ENCODE assay signal across 7 mouse cellular contexts in genomic region chr7:34393215-34393614, GRCm38 (mm10). TPM values are rescaled to one million over a fixed set of nuclear protein-coding genes. Genes with fewer than 3 reads are reported as not detected.
DNase-seq lines count a peak whose midpoint lies in the region; ATAC-seq and TF ChIP-seq lines count a peak whose summit lies in the region.

Gene Lsm14a (minus strand): TSS chr7:34393315.

- no peaks in the 10 kb centered on the region for H3K27me3 ChIP-seq in C2C12 (ENCODE audit: control insufficient read depth, insufficient read depth, insufficient read length)
- no peaks in the 10 kb centered on the region for H3K27me3 ChIP-seq in forebrain, embryonic 14.5 days (replicated peaks; ENCODE audit: control insufficient read depth, insufficient read depth, low read length)
- no peaks in the 10 kb centered on the region for H3K27me3 ChIP-seq in hindbrain, embryonic 12.5 days
- H3K27me3 ChIP-seq in liver, embryonic 14.5 days (ENCODE audit: control insufficient read depth, insufficient read depth, low read length): no peaks in the 10 kb centered on the region

- H3K27ac ChIP-seq in ES-E14 (ENCODE audit: insufficient read depth, low read depth, low read length, poor library complexity, severe bottlenecking): no peak within 1 kb of the TSS
- no peak within 1 kb of the TSS for H3K27ac ChIP-seq in forebrain, embryonic 14.5 days (ENCODE audit: low read depth, low read length)
- H3K27ac ChIP-seq in hindbrain, embryonic 12.5 days: no peak within 1 kb of the TSS
- no peak within 1 kb of the TSS for H3K27ac ChIP-seq in liver, embryonic 14.5 days

- TF ChIP-seq EP300 in liver, embryonic 14.5 days (IDR thresholded peaks at IDR 0.05; ENCODE audit: low read depth): no peak

- H3K4me1 ChIP-seq in ES-E14 (ENCODE audit: control insufficient read depth in 2 of 2, insufficient read depth in 2 of 2, low read length in 2 of 2, poor library complexity in 1 of 2): 0 out of 4 replicates have a peak, but pooled peaks cover 0 to 2% of the 10 kb centered on the region in 2 experiments
- H3K4me1 ChIP-seq in forebrain, embryonic 14.5 days (ENCODE audit: control insufficient read depth, insufficient read depth, low read length): peaks cover 5% of the 10 kb centered on the region
- H3K4me1 ChIP-seq in hindbrain, embryonic 12.5 days: peaks cover 13% of the 10 kb centered on the region
- peaks cover 0 to 11% of the 10 kb centered on the region in 2 experiments; a peak in 3 of 4 replicates for H3K4me1 ChIP-seq in liver, embryonic 14.5 days (replicated peaks; ENCODE audit: control insufficient read depth in 2 of 2, insufficient read depth in 2 of 2, low read length in 1 of 2)

- H3K79me2 ChIP-seq in C2C12 (ENCODE audit: control insufficient read depth, insufficient read depth): peaks cover 21% of the 10 kb centered on the region

- no peak within 1 kb of the TSS for H3K4me2 ChIP-seq in forebrain, embryonic 14.5 days (ENCODE audit: low read length)
- H3K4me2 ChIP-seq in hindbrain, embryonic 12.5 days (replicated peaks): no peak within 1 kb of the TSS
- H3K4me2 ChIP-seq in liver, embryonic 14.5 days (ENCODE audit: low read depth): no peak within 1 kb of the TSS

- in situ Hi-C loops in ES-E14 (cut with MboI; ENCODE audit: low sequenced_read_pairs in 2 of 2, unreplicated experiment in 2 of 2): no loop called here

- H3ac ChIP-seq in C2C12 (ENCODE audit: control insufficient read depth, insufficient read length, low read depth): no peak within 1 kb of the TSS

- no peaks in the 10 kb centered on the region for H3K9me3 ChIP-seq in ES-E14 (ENCODE audit: control insufficient read depth, insufficient read depth, low read depth, low read length)
- no peaks in the 10 kb centered on the region for H3K9me3 ChIP-seq in forebrain, embryonic 14.5 days (replicated peaks; ENCODE audit: control insufficient read depth, low read length)
- H3K9me3 ChIP-seq in hindbrain, embryonic 12.5 days (replicated peaks): no peaks in the 10 kb centered on the region
- H3K9me3 ChIP-seq in liver, embryonic 14.5 days (ENCODE audit: control insufficient read depth, low read length): no peaks in the 10 kb centered on the region

- ATAC-seq in forebrain, embryonic 14.5 days: no peak
- ATAC-seq in hindbrain, embryonic 12.5 days (ENCODE audit: low FRiP score): no peak
- ATAC-seq in liver, embryonic 14.5 days (ENCODE audit: insufficient read depth): no peak

- DNase-seq in ES-E14 (ENCODE audit: low read depth, low spot score): no peak
- no peak for DNase-seq in forebrain, embryonic 14.5 days (ENCODE audit: low spot score)
- no peak for DNase-seq in liver, embryonic 14.5 days (ENCODE audit: low read depth in 3 of 3, low spot score in 3 of 3)
- DNase-seq in urinary bladder, postnatal 36 days (ENCODE audit: low spot score in 2 of 2): no peak
- no peak for DNase-seq in cerebellum, postnatal 25 days

- no peak within 1 kb of the TSS for H3K4me3 ChIP-seq in C2C12 (ENCODE audit: insufficient read depth, poor library complexity, severe bottlenecking)
- H3K4me3 ChIP-seq in ES-E14 (ENCODE audit: insufficient read depth in 1 of 2, low read depth in 1 of 2, low read length in 2 of 2, poor library complexity in 1 of 2, severe bottlenecking in 1 of 2): no peak within 1 kb of the TSS
- no peak within 1 kb of the TSS for H3K4me3 ChIP-seq in forebrain, embryonic 14.5 days (ENCODE audit: low read depth, low read length)
- no peak within 1 kb of the TSS for H3K4me3 ChIP-seq in hindbrain, embryonic 12.5 days
- H3K4me3 ChIP-seq in liver, embryonic 14.5 days (ENCODE audit: insufficient read depth in 1 of 2, low read depth in 2 of 2, low read length in 2 of 2): no peak within 1 kb of the TSS

- H3K79me3 ChIP-seq in C2C12 (ENCODE audit: low read depth): peaks cover 8% of the 10 kb centered on the region

- no peak for TF ChIP-seq CTCF in C2C12 (IDR thresholded peaks at IDR 0.05; ENCODE audit: control insufficient read depth, insufficient read depth, insufficient read length)
- TF ChIP-seq CTCF in liver, embryonic 14.5 days (IDR thresholded peaks at IDR 0.05; ENCODE audit: low read depth): no peak

- no peak within 1 kb of the TSS for H3K9ac ChIP-seq in ES-E14 (ENCODE audit: insufficient read depth, low read depth, low read length, poor library complexity, severe bottlenecking)
- no peak within 1 kb of the TSS for H3K9ac ChIP-seq in forebrain, embryonic 14.5 days (ENCODE audit: low read length)
- no peak within 1 kb of the TSS for H3K9ac ChIP-seq in hindbrain, embryonic 12.5 days
- no peak within 1 kb of the TSS for H3K9ac ChIP-seq in liver, embryonic 14.5 days (replicated peaks)

- H3K36me3 ChIP-seq in C2C12 (ENCODE audit: control insufficient read depth, insufficient read depth) (peaks cover 2% of the 10 kb centered on the region), ES-E14 (ENCODE audit: control insufficient read depth, insufficient read depth, low read length, poor library complexity, severe bottlenecking) (no peaks in the 10 kb centered on the region)
- no peaks in the 10 kb centered on the region for H3K36me3 ChIP-seq in forebrain, embryonic 14.5 days (ENCODE audit: control insufficient read depth, insufficient read depth, low read length)
- H3K36me3 ChIP-seq in hindbrain, embryonic 12.5 days: no peaks in the 10 kb centered on the region
- H3K36me3 ChIP-seq in liver, embryonic 14.5 days (replicated peaks; ENCODE audit: control insufficient read depth, insufficient read depth, low read depth): no peaks in the 10 kb centered on the region

TF ChIP-seq in C2C12, 6 proteins besides CTCF, POLR2A, EP300 and RAD21:
- no peak for TF ChIP-seq FOSL1 (IDR thresholded peaks at IDR 0.05; ENCODE audit: insufficient read depth, low read length, poor library complexity, severe bottlenecking)
- no peak for TF ChIP-seq MYOD1 (IDR thresholded peaks at IDR 0.05; ENCODE audit: control insufficient read depth, insufficient read length, low read depth)
- TF ChIP-seq CEBPB (IDR thresholded peaks at IDR 0.05; ENCODE audit: low read depth): no peak
- TF ChIP-seq MYOG (IDR thresholded peaks at IDR 0.05; ENCODE audit: control insufficient read depth, extremely low read depth, insufficient read length): no peak
- TF ChIP-seq MAX (IDR thresholded peaks at IDR 0.05): no peak
- no peak for TF ChIP-seq USF1 (IDR thresholded peaks at IDR 0.05; ENCODE audit: low read depth)

TF ChIP-seq in ES-E14, 5 proteins besides CTCF, POLR2A, EP300 and RAD21:
- TF ChIP-seq ZNF384 (IDR thresholded peaks at IDR 0.05; ENCODE audit: low read depth, low read length) (no peak), HCFC1 (IDR thresholded peaks at IDR 0.05; ENCODE audit: borderline replicate concordance, insufficient read depth, low read length) (no peak), ZC3H11A (IDR thresholded peaks at IDR 0.05; ENCODE audit: borderline replicate concordance, low read depth, low read length) (no peak), MAFK (IDR thresholded peaks at IDR 0.05; ENCODE audit: insufficient read depth, low read depth, low read length) (no peak), CHD2 (IDR thresholded peaks at IDR 0.05; ENCODE audit: low read depth, low read length) (no peak)

RNA-seq across cellular contexts. Expression of gene Lsm14a, which starts in this region (rescaled TPM):
- 41.9 TPM for polyA plus RNA-seq in C2C12 (2012; fragmentation: generic; extraction: Trizol)
- total RNA-seq in ES-E14 (2012; rRNA removed): 69.3 and 72.7 TPM in 2 replicates
- 50.0 and 54.7 TPM in 2 replicates for polyA plus RNA-seq in forebrain, embryonic 14.5 days (2014; fragmentation: Nextera tagmentation; extraction: Ambion mirVana)
- polyA plus RNA-seq in hindbrain, embryonic 12.5 days (2016; fragmentation: Nextera tagmentation; extraction: Ambion mirVana): 91.6 and 94.8 TPM in 2 replicates
- polyA plus RNA-seq in liver, embryonic 14.5 days (2012; rRNA removed): 36.4 and 44.7 TPM in 2 replicates
- polyA plus RNA-seq in liver, embryonic 14.5 days (2014; fragmentation: Nextera tagmentation; extraction: Ambion mirVana): 25.4 and 27.7 TPM in 2 replicates
